Mouse (Mus musculus) G1E (cell line): ENCODE measurements at regions not wholly inside any gene's neighbourhood (a gene's known extent, or its start where the extent isn't known, plus 50 kb on each side); places are given as distances from the start of the nearest gene placed in this dataset.

Source experiments
- CTCF ChIP-seq: IDR thresholded peaks from 2 replicates; pipeline ENCODE4 v1.5.1; 2012; ENCODE audit warnings: low read depth, low read length, inconsistent platforms, mixed read lengths
- GATA1 ChIP-seq: IDR thresholded peaks from 2 replicates; pipeline ENCODE4 v1.6.1; 2012; ENCODE audit warnings: borderline replicate concordance, low read length, inconsistent platforms, mixed read lengths
- TAL1 ChIP-seq: conservative IDR thresholded peaks from 2 replicates; pipeline ENCODE4 v1.6.1; 2012; ENCODE audit warnings: low read depth, low read length, inconsistent platforms, mixed read lengths

GRCm38 (mm10) chr13:52108349-52108921 lies 262.0 kb downstream of the Gadd45g start:
- no peak for TF ChIP-seq CTCF
- TF ChIP-seq GATA1: no peak
- TF ChIP-seq TAL1: no peak
